Mouse (Mus musculus) embryonic facial prominence, embryonic 14.5 days (tissue): ENCODE measurements around the gene Tpst1. TPM values are rescaled to one million over a fixed set of nuclear protein-coding genes. Genes with fewer than 3 reads are reported as not detected.
"Not testable (repeated sequence)": the region's sequence is repeated elsewhere in the genome, so short reads cannot be mapped to it uniquely, and the experiment has no call there.

Experiments used
- ATAC-seq: fragments of 200-750 bp; cut with Nextera tagmentation; 2 replicates; pipeline ENCODE4 v1.8.0; 2017; ENCODE audit warnings: low read depth, moderate number of reproducible peaks, moderate TSS enrichment
- DNase-seq: peaks from one replicate; pipeline ENCODE4 v3.0.0-alpha.2; 2015; ENCODE audit warnings: low spot score
- H3K27ac ChIP-seq: fragments of 300-500 bp; sonication (generic); replicated peaks from 2 replicates; pipeline ENCODE4 v1.5.1; 2014; ENCODE audit warnings: low read depth, mild to moderate bottlenecking, low read length, moderate library complexity
- H3K27me3 ChIP-seq: fragments of 300-500 bp; sonication (generic); replicated peaks from 2 replicates; pipeline ENCODE4 v1.6.1; 2014; ENCODE audit warnings: low read length; ENCODE audit not compliant: control insufficient read depth, insufficient read depth
- H3K36me3 ChIP-seq: fragments of 300-500 bp; sonication (generic); 2 replicates; pipeline ENCODE4 v1.6.1; 2014; ENCODE audit warnings: low read length, mixed read lengths; ENCODE audit not compliant: control insufficient read depth, insufficient read depth
- H3K4me1 ChIP-seq: fragments of 300-500 bp; sonication (generic); 2 replicates; pipeline ENCODE4 v1.6.1; 2014; ENCODE audit warnings: antibody characterized with exemption, low read length; ENCODE audit not compliant: control insufficient read depth, insufficient read depth
- H3K4me2 ChIP-seq: fragments of 300-500 bp; sonication (generic); 2 replicates; pipeline ENCODE4 v1.6.1; 2014; ENCODE audit warnings: low read depth, mild to moderate bottlenecking, low read length, moderate library complexity, mixed read lengths
- H3K4me3 ChIP-seq: fragments of 300-500 bp; sonication (generic); 2 replicates; pipeline ENCODE4 v1.5.1; 2014; ENCODE audit warnings: low read depth, mild to moderate bottlenecking, low read length
- H3K9ac ChIP-seq: fragments of 300-500 bp; sonication (generic); 2 replicates; pipeline ENCODE4 v1.6.1; 2014; ENCODE audit warnings: low read depth, mild to moderate bottlenecking, low read length, moderate library complexity, mixed read lengths
- H3K9me3 ChIP-seq: fragments of 300-500 bp; sonication (generic); 2 replicates; pipeline ENCODE4 v1.6.1; 2016; ENCODE audit warnings: low read length; ENCODE audit not compliant: control insufficient read depth
- WGBS: fragments of 180-500 bp; shearing (Covaris S2); extraction: QIAGEN DNeasy Blood & Tissue Kit; methylation state at CpG from one replicate; pipeline ENCODE4 v1.1.7; 2014; 5-methylcytosine and 5-hydroxymethylcytosine counted together
- polyA plus RNA-seq: library from polyadenylated mRNA; unstranded; fragments of >200 nt; fragmentation: Nextera tagmentation; extraction: Ambion mirVana; gene quantifications from 2 replicates; pipeline ENCODE4 v1.2.1, GENCODE M21; 2014

The Tpst1 gene
- polyA plus RNA-seq: 94.0 and 102 TPM in 2 replicates

DNA sequence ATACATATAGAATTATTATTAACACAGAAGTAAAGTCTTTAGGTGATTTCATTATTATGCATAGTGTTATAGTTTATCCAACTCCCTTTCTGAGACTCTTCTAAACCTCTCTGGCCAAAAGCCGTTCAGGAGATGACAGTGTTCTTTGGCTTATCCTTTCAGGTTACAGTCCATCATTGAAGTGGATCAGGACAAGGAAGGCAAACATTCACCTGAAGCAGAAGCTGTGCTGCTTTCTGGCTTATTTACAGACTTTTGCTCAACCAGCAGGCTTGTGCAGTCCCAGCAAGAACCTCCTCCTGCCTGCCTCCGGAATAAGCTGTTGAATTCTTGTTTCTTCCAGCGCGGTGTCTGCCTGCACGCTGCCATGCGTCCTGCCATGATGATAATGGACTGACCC is at the start of gene Tpst1:
Gene Tpst1, plus strand, starts transcription at position 301 of the 400 bp plus-strand sequence.
- no peak within 1 kb of the TSS for H3K4me3 ChIP-seq
- H3K4me1 ChIP-seq: no peaks in the 10 kb centered on the region
- no peaks in the 10 kb centered on the region for H3K36me3 ChIP-seq
- DNase-seq (no peak), ATAC-seq (no peak)
- no peak within 1 kb of the TSS for H3K4me2 ChIP-seq
- no peaks in the 10 kb centered on the region for H3K9me3 ChIP-seq
- no peak within 1 kb of the TSS for H3K27ac ChIP-seq
- H3K9ac ChIP-seq: no peak within 1 kb of the TSS
- 90% methylated on average over 6 of the region's 6 CpGs for WGBS
- no peaks in the 10 kb centered on the region for H3K27me3 ChIP-seq

DNA sequence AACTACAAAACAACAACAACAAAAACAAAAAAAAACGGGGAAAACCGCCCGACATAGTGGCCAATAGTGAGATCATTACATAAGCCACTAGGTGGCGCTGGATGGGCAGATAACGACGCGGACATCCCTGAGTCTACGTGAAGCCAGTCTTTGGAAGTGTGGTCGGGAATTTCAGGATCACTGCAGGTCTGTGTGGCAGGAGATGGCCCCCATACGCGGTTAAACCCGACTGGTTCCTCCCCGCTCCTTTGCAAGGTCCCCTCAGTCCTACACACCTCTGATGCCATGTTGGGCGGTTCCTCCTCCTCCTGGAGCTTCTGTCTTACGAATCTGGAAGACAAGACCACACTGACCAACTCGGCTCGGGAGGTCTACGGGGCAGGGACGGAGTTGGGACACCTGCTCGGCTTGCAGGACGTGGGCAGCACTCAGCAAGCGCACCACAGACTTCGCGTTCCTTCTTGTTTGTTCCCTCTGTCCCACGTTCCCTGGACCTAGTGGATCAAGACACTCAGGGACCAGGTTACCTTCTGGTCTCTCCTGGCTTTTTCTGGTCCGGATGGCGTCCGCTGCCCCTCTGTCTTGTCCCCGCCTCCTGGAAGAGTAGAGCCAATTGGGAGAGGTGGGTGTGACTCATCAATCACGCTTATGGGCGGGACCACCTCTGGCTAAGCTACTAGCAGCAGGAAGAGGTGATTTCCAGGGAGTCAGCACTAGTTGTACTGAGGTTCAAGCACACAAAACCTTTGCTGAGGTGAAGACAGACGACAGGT is 49.2 kb upstream of the Tpst1 start:
- H3K4me3 ChIP-seq: peak overlapping the region; percentile 54
- peak overlapping the region; percentile 86 for H3K4me2 ChIP-seq
- H3K9ac ChIP-seq: peak overlapping the region; percentile 67
- DNase-seq (peak; percentile 96), ATAC-seq (peak; percentile 93)
- H3K27me3 ChIP-seq: no peaks in the 10 kb centered on the region
- H3K4me1 ChIP-seq: no peaks in the 10 kb centered on the region
- peak overlapping the region; percentile 57; the same call in 1 of the 2 replicates for H3K27ac ChIP-seq
- no peaks in the 10 kb centered on the region for H3K9me3 ChIP-seq
- 0% methylated on average over 32 of the region's 32 CpGs for whole genome bisulfite sequencing
- H3K36me3 ChIP-seq: no peaks in the 10 kb centered on the region

DNA sequence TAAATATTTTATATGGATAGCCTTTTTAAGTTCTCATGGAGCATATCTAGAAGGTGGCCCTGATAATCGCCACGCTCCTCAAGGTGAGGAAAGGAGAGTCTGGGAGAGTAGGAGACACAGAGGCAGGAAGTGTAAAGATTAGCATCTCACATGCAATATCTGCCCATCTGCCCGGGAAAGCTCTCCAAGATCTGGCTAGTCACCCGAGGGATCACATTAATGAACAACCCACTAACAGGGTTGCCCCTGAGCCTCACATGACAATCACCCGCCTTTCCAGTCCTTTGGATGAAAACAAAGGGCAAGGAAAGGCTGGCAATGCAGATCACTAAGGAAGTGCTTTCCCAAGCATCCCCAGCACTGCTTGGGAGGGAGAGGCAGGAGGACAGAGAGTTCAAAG is 46.0 kb upstream of the Tpst1 start:
- no peak for DNase-seq
- 79% methylated on average over 5 of the region's 5 CpGs for WGBS
- ATAC-seq: no peak
- no peak overlapping the region for H3K27ac ChIP-seq
- no peak overlapping the region for H3K4me2 ChIP-seq
- no peaks in the 10 kb centered on the region for H3K9me3 ChIP-seq
- H3K4me3 ChIP-seq: no peak overlapping the region
- no peaks in the 10 kb centered on the region for H3K27me3 ChIP-seq
- no peaks in the 10 kb centered on the region for H3K4me1 ChIP-seq
- no peaks in the 10 kb centered on the region for H3K36me3 ChIP-seq
- no peak overlapping the region for H3K9ac ChIP-seq

DNA sequence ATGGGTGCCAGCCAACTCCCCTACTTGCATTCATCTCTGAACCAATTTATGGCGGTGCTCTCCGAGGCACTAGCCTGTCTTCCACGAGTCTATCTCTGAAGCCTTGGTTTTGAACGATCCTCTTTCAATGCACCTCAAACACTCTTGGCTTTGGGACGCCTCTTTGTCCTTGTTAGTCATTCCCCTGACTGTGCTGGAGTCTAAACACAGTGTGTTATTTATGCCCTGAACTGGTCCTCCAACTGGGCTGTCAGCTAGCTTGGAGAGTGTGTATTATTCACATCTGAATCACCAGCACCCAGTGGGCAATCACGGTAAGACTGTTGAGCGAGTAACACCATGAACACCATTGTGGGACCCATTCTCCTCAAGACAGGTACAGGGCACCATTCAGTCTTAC is 45.4 kb upstream of the Tpst1 start:
- no peak overlapping the region for H3K4me2 ChIP-seq
- WGBS: 85% methylated on average over 7 of the region's 7 CpGs
- no peaks in the 10 kb centered on the region for H3K9me3 ChIP-seq
- H3K27ac ChIP-seq: no peak overlapping the region
- no peak overlapping the region for H3K9ac ChIP-seq
- H3K4me1 ChIP-seq: no peaks in the 10 kb centered on the region
- ATAC-seq: no peak
- H3K4me3 ChIP-seq: no peak overlapping the region
- DNase-seq: no peak
- no peaks in the 10 kb centered on the region for H3K27me3 ChIP-seq
- no peaks in the 10 kb centered on the region for H3K36me3 ChIP-seq

DNA sequence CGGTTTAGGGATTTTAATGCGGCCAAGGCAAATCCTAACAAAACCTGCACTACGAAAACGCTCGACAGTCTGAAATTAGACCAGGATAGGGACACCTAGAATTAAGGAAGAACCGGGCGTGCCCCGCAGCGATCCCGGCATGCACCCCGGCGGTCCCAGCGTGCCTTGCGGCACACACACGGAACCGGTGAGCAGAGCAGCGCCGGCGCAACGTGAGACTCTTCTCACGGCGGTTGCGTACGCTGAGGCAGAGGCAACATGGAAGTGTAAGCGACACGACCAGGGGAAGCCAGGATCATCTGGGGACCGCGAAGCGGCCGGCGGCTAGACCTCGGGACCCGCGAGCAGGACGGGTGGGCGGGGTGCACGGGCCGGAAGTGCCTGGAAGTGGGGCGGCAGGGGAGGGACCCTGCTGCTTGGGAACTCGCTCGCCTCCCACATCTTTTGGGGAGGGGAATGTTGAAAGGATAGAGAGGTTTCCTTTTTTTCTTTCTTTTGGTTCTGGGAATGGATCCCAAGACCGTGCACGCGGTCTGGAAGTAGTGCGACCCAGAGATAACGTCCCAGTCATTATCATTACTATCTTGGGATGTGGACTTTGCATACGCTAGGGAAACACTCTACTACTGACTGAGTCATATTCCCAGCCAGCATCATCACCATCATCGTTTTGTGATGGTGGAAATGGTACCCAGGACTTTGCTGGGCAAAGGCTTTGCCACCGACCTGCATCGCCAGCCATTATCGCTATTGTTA is 43.8 kb upstream of the Tpst1 start, which contains the start of the genes Asl and Crcp:
Gene Asl, minus strand, starts transcription at position 106 of the 756 bp plus-strand sequence.
Gene Crcp, plus strand, starts transcription at position 149 of the 756 bp plus-strand sequence.
- Histone ChIP-seq H3K27me3 (no peaks in the 10 kb centered on the region), H3K9me3 (no peaks in the 10 kb centered on the region), H3K4me2 (peak within 1 kb of the TSS; percentile 81), H3K9ac (peak within 1 kb of the TSS; percentile 85), H3K4me3 (peak within 1 kb of the TSS; percentile 78), H3K27ac (peak within 1 kb of the TSS; percentile 94), H3K36me3 (no peaks in the 10 kb centered on the region), H3K4me1 (no peaks in the 10 kb centered on the region)
- ATAC-seq (peak; percentile 87), DNase-seq (peak; percentile 85)
- WGBS: 2% methylated on average over 43 of the region's 51 CpGs

DNA sequence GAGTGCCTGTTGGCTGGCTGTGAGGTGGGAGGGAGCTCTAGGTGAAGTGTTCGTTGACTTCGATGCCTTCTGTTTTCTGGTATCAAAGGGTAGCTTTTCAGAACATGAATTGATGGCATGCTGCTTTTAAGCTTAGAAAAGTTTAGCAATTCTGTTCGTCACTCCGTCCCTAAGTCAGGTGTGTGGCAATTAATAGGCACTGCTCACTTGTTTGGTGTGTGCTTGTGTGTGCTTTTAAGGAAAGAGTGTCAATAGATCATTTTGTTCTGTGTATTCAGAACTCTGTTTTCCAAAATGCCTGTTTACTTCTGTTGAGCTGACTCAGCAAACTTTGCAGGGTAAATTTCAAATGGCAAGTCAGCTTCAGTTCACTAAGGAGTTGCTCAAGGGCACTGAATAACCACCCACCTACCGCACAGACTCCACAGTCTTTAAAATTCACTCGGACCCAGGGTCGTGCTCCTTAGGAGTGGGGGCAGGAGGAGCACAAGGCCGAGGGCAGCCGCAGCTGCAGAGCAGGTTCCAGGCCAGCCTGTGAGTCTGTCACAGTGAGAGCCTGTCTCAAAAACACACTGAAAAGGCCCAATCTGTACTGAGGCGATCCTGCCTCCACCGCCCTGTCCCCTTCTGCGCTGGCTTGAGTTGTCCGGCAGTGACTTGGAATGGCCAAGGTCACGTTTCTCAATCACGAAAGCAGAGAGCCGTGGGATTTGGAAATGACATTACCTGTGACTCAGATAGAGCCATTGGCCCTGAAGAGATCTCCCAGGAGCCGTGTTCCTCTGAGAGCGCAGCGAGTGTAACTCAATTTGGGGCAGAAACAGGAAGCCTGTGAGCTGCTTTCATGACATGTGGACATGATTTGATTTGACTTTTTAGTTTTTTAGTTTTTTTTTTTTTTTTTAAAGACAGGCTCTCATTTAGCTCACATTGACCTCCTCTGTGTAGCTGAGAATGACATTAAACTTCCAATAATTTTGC is 41.4 kb upstream of the Tpst1 start:
- no peak for ATAC-seq
- Histone ChIP-seq H3K36me3 (peaks cover 13% of the 10 kb centered on the region; the same call in 1 of the 2 replicates), H3K27ac (no peak overlapping the region), H3K4me3 (no peak overlapping the region), H3K27me3 (no peaks in the 10 kb centered on the region), H3K4me2 (no peak overlapping the region), H3K4me1 (no peaks in the 10 kb centered on the region), H3K9ac (no peak overlapping the region), H3K9me3 (no peaks in the 10 kb centered on the region)
- DNase-seq: no peak
- 88% methylated on average over 19 of the region's 19 CpGs for WGBS

DNA sequence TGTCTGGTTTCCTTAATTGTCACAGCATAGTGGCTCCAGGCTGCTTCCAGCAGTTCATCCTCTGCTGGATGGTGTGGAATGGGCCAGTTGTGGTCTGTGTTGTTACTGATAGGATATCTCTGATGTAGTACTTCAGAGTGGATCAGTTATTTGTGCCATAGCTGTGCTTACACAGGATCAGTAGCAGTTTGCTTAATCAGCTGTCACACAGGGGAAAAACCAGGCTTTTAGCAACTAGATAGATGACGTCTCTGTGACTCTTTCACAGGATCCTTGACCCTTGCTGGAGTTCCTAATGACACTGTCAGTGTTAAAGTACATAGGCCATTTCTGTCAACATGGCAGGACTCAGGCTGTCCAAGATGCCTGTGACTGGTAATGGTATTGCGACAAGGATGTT is 39.3 kb upstream of the Tpst1 start:
- no peak for ATAC-seq
- Histone ChIP-seq H3K9ac (no peak overlapping the region), H3K9me3 (no peaks in the 10 kb centered on the region), H3K4me1 (no peaks in the 10 kb centered on the region), H3K27ac (no peak overlapping the region), H3K27me3 (no peaks in the 10 kb centered on the region), H3K4me2 (no peak overlapping the region), H3K4me3 (no peak overlapping the region), H3K36me3 (peaks cover 23% of the 10 kb centered on the region)
- no peak for DNase-seq
- 83% methylated on average over 2 of the region's 2 CpGs for WGBS

DNA sequence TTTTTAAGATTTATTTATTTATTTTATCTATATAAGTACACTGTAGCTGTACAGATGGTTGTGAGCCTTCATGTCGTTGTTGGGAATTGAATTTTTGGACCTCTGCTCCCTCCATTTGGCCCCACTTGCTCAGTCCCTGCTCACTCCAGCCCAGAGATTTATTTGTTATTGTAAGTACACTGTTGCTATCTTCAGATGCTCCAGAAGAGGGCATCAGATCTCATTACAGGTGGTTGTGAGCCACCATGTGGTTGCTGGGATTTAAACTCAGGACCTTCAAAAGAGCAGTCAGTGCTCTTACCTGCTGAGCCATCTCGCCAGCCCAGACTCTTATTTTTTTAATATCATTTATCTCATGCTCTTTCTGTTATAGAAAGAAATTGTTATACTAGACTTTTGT is 36.8 kb upstream of the Tpst1 start:
- not testable (repeated sequence) for H3K4me1 ChIP-seq, H3K27ac ChIP-seq, H3K9ac ChIP-seq, H3K4me2 ChIP-seq, H3K4me3 ChIP-seq, H3K27me3 ChIP-seq, ATAC-seq, H3K9me3 ChIP-seq, DNase-seq
- H3K36me3 ChIP-seq: peaks cover 38% of the 10 kb centered on the region
- WGBS: 69% methylated on average over 2 of the region's 2 CpGs
